Mouse (Mus musculus): ENCODE data around the gene Cfl1. TPM values are rescaled to one million over a fixed set of nuclear protein-coding genes. Genes with fewer than 3 reads are reported as not detected.

Gene Cfl1
- polyA plus RNA-seq, 1 experiment, result 478 TPM

DNA sequence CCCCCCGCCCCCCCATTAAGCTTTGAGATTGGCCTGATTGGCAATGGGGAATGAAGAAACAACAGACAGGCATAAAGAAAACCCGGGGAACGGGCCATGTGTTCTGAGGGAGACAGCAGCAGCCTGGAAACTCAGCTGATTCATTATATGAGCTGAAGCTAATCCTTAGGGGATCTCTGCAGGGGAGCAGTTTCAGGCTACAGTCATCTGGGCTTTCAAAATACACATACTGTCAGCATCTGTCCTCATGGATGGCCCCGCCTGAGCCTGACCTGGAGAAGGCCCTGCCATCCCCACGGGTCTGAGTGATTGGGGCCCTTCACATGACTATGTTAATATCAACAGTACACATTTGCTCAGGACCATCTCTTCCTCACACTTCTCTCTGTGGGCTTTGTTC is 18.4 kb upstream of the Cfl1 start:
- 66% methylated on average over 5 of the region's 5 CpGs for WGBS
- H3K4me1 ChIP-seq (ENCODE audit: control insufficient read depth, insufficient read depth, low read length), result no peaks in the 10 kb centered on the region
- H3K4me3 ChIP-seq (replicated peaks; ENCODE audit: control insufficient read depth, low read depth, low read length), result no peak overlapping the region
- TF ChIP-seq CTCF (IDR thresholded peaks at IDR 0.05; ENCODE audit: control insufficient read depth, insufficient read depth, low read length) (no peak), POLR2A (IDR thresholded peaks at IDR 0.05; ENCODE audit: borderline replicate concordance, control insufficient read depth, low read depth, low read length) (no peak)
- no peak overlapping the region for H3K27ac ChIP-seq (ENCODE audit: control insufficient read depth, insufficient read depth, low read depth, low read length, poor library complexity)

DNA sequence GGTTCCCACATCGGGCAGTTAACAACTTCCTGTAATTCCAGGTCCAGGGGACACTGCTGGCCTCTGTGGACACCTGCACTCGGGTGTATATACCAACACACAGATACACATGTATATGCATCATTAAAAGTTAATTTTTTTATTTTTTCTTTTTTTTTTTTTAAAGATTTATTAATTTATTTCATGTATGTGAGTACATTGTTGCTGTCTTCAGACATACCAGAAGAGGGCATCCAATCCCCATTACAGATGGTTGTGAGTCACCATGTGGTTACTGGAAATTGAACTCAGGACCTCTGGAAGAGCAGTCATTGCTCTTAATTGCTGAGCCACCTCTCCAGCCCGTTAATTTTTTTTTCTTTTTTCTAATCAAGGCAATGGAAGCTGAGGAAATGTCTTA is 17.4 kb upstream of the Cfl1 start:
- Histone ChIP-seq H3K4me1 (ENCODE audit: control insufficient read depth, insufficient read depth, low read length) (no peaks in the 10 kb centered on the region), H3K4me3 (replicated peaks; ENCODE audit: control insufficient read depth, low read depth, low read length) (no peak overlapping the region), H3K27ac (ENCODE audit: control insufficient read depth, insufficient read depth, low read depth, low read length, poor library complexity) (no peak overlapping the region)
- 64% methylated on average over 3 of the region's 3 CpGs for WGBS
- TF ChIP-seq POLR2A (IDR thresholded peaks at IDR 0.05; ENCODE audit: borderline replicate concordance, control insufficient read depth, low read depth, low read length), result no peak
- no peak for TF ChIP-seq CTCF (IDR thresholded peaks at IDR 0.05; ENCODE audit: control insufficient read depth, insufficient read depth, low read length)

DNA sequence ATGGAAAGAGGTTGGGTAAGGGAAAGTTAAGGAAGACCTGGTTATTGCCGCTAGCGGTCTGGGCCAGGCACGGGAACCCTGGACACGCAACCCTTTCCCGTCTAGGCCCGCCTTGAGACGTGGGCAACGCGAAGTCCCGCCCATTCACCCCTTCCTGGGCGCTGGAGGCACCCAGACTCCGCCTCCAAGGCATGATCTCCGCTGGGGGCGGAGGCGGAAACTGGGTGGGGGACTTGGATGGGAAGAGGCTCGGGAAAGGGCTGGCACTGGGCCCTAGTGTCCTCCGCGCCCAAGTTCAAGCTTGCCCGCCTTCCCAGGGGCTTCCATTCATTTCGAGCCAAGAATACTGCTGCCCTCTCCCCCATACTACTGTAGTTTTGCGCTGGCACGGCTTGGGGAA is 16.5 kb upstream of the Cfl1 start, which contains the start of gene Efemp2:
TSS of gene Efemp2 (plus strand) at position 235 of the 400 bp plus-strand sequence.
- peak; percentile 33; the same call in 1 of the 2 replicates for TF ChIP-seq POLR2A (IDR thresholded peaks at IDR 0.05; ENCODE audit: borderline replicate concordance, control insufficient read depth, low read depth, low read length)
- no peak for TF ChIP-seq CTCF (IDR thresholded peaks at IDR 0.05; ENCODE audit: control insufficient read depth, insufficient read depth, low read length)
- Histone ChIP-seq H3K27ac (ENCODE audit: control insufficient read depth, insufficient read depth, low read depth, low read length, poor library complexity) (no peak within 1 kb of the TSS), H3K4me3 (replicated peaks; ENCODE audit: control insufficient read depth, low read depth, low read length) (no peak within 1 kb of the TSS), H3K4me1 (ENCODE audit: control insufficient read depth, insufficient read depth, low read length) (no peaks in the 10 kb centered on the region)
- WGBS, result 18% methylated on average over 22 of the region's 22 CpGs

DNA sequence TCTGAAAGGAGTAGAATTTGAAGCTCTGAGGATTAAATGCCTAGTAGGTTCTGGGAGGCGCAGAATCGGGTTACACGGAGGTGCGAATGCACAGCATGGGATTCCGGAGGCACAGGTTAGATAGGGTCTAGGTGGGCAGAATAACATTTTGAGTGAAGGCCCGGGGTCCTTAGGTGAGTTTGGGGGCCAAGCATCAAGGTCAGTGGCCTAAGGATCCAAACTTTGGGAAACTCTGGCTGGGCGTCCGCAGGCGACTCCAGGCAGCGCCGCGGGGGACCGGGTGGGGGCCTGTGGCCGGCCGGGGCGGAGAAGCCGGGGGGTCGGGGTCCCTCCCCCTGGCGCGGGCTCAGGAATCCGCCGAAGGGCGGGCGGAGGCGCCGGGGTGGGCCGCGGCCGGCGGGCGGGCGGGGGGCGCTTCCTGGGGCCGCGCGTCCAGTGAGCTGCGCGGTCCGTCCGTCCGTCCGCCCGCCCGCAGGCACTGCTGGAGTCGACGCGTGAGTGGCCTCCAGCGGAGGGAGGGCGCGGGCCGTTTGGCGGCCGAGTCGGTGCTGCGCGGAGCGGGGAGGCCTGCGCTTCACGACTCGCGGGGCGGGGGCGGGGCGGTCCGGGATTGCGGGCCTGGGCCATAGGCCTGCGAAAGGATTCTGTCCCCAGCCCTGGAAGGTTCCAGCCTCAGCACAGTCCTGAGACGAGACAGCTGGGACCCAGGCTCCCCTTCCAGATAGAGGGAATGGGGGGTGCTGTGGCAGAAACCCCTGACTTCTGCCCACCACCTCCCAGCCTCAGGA is 15.8 kb upstream of the Cfl1 start:
- TF ChIP-seq CTCF (IDR thresholded peaks at IDR 0.05; ENCODE audit: control insufficient read depth, insufficient read depth, low read length) (no peak), POLR2A (IDR thresholded peaks at IDR 0.05; ENCODE audit: borderline replicate concordance, control insufficient read depth, low read depth, low read length) (no peak)
- Histone ChIP-seq H3K4me1 (ENCODE audit: control insufficient read depth, insufficient read depth, low read length) (no peaks in the 10 kb centered on the region), H3K4me3 (replicated peaks; ENCODE audit: control insufficient read depth, low read depth, low read length) (no peak overlapping the region), H3K27ac (ENCODE audit: control insufficient read depth, insufficient read depth, low read depth, low read length, poor library complexity) (no peak overlapping the region)
- 3% methylated on average over 68 of the region's 68 CpGs for WGBS

DNA sequence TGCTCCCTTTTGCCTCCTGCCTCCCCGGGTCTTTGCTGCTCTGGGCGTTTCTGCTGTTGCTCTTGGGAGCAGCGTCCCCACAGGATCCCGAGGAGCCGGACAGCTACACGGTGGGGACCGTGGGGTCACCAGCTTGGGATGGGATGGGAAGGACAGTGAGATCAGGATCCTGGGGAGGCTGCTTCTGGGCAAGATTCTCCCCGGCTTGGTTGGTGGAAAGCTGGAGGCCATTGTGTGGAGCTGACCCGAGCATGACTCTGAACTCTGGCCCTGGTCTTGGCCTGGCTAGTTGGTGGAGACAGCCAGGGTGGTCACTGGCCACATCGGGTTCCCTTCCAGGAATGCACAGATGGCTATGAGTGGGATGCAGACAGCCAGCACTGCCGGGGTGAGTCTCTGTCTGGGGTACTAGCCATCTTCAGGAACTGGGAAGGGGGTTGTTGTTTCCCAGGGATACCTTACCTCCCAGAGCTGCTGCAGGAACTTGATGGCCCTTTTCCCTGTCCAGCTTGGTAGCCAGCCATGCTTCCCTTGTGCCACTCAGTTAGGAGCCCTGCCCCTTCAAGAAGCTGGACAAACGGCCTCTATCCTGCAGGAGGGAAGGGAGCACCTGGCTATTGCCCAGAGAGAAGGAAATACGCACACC is 15.1 kb upstream of the Cfl1 start:
- no peaks in the 10 kb centered on the region for H3K4me1 ChIP-seq (ENCODE audit: control insufficient read depth, insufficient read depth, low read length)
- no peak overlapping the region for H3K4me3 ChIP-seq (replicated peaks; ENCODE audit: control insufficient read depth, low read depth, low read length)
- no peak for TF ChIP-seq POLR2A (IDR thresholded peaks at IDR 0.05; ENCODE audit: borderline replicate concordance, control insufficient read depth, low read depth, low read length)
- no peak for TF ChIP-seq CTCF (IDR thresholded peaks at IDR 0.05; ENCODE audit: control insufficient read depth, insufficient read depth, low read length)
- WGBS, result 68% methylated on average over 13 of the region's 13 CpGs
- no peak overlapping the region for H3K27ac ChIP-seq (ENCODE audit: control insufficient read depth, insufficient read depth, low read depth, low read length, poor library complexity)

DNA sequence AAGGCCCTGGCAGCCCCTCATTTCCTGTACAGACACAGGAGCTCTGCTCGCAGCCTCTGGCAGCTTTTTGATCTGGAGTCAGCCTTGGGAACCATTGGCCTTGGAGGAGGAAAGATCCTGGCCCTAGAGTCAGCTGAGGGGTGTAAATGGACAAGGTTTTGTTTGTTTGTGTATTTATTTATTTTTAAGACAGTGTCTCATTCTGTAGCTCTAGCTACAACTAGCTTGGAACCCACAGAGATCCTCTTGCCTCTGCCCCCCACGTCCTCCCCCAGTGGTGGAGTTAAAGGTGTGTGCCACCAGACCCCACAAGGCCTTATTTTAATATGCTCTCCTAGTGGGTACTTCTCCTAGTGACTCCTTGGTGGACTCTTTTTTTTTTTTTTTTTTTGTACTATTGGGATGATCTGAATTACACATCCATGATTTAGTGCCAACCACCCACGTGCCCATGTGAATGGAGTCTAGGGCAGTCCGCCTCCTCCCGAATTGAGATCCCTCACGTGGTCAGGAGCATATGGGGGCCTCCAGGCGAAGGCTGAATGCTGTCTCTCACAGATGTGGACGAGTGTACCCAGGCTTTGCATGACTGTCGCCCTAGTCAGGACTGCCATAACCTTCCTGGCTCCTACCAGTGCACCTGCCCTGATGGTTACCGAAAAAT is 13.1 kb upstream of the Cfl1 start:
- no peaks in the 10 kb centered on the region for H3K4me1 ChIP-seq (ENCODE audit: control insufficient read depth, insufficient read depth, low read length)
- H3K27ac ChIP-seq (ENCODE audit: control insufficient read depth, insufficient read depth, low read depth, low read length, poor library complexity), result no peak overlapping the region
- H3K4me3 ChIP-seq (replicated peaks; ENCODE audit: control insufficient read depth, low read depth, low read length), result no peak overlapping the region
- TF ChIP-seq CTCF (IDR thresholded peaks at IDR 0.05; ENCODE audit: control insufficient read depth, insufficient read depth, low read length) (no peak), POLR2A (IDR thresholded peaks at IDR 0.05; ENCODE audit: borderline replicate concordance, control insufficient read depth, low read depth, low read length) (no peak)
- WGBS, result 80% methylated on average over 10 of the region's 10 CpGs

DNA sequence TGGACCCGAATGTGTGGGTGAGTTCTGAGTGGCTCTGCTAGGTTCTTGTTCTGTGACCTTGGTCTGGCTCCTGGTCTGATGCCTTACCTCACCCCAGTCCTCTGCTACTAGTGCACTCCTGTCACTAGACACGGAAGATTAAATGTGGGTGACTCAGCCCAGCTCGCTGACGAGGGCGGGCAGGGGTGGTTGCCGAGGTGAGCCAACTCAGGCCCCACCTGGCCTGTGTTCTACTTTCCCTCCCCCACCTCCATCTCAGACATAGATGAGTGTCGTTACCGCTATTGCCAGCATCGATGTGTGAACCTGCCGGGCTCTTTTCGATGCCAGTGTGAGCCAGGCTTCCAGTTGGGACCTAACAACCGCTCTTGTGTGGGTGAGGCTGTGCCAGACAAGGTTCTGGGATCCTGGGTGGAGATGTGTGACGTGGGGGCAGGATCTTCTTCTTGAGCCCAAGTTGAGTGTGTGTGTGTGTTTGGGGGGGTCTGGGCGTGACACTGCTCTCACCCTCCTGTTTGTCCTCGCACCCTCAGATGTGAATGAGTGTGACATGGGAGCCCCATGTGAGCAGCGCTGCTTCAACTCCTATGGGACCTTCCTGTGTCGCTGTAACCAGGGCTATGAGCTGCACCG is 12.5 kb upstream of the Cfl1 start:
- TF ChIP-seq POLR2A (IDR thresholded peaks at IDR 0.05; ENCODE audit: borderline replicate concordance, control insufficient read depth, low read depth, low read length) (no peak), CTCF (IDR thresholded peaks at IDR 0.05; ENCODE audit: control insufficient read depth, insufficient read depth, low read length) (no peak)
- Histone ChIP-seq H3K4me3 (replicated peaks; ENCODE audit: control insufficient read depth, low read depth, low read length) (no peak overlapping the region), H3K27ac (ENCODE audit: control insufficient read depth, insufficient read depth, low read depth, low read length, poor library complexity) (no peak overlapping the region), H3K4me1 (ENCODE audit: control insufficient read depth, insufficient read depth, low read length) (no peaks in the 10 kb centered on the region)
- 82% methylated on average over 18 of the region's 18 CpGs for WGBS

DNA sequence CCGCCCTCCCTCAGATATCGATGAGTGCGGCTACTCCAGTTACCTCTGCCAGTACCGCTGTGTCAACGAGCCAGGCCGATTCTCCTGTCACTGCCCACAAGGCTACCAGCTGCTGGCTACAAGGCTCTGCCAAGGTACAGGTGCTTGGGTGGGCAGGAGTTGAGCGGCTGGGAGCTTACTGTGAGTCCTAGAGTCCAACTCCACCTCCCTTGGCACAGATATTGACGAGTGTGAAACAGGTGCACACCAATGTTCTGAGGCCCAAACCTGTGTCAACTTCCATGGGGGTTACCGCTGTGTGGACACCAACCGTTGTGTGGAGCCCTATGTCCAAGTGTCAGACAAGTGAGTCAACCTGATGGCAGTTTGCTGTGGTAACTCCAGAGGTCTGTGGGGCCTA is 10.2 kb upstream of the Cfl1 start:
- Histone ChIP-seq H3K27ac (ENCODE audit: control insufficient read depth, insufficient read depth, low read depth, low read length, poor library complexity) (no peak overlapping the region), H3K4me3 (replicated peaks; ENCODE audit: control insufficient read depth, low read depth, low read length) (no peak overlapping the region), H3K4me1 (ENCODE audit: control insufficient read depth, insufficient read depth, low read length) (no peaks in the 10 kb centered on the region)
- WGBS, result 84% methylated on average over 10 of the region's 10 CpGs
- no peak for TF ChIP-seq CTCF (IDR thresholded peaks at IDR 0.05; ENCODE audit: control insufficient read depth, insufficient read depth, low read length)
- no peak for TF ChIP-seq POLR2A (IDR thresholded peaks at IDR 0.05; ENCODE audit: borderline replicate concordance, control insufficient read depth, low read depth, low read length)

Data from bone marrow, adult 2 months (tissue).